Mouse (Mus musculus) cerebellum, adult 2 months (tissue): Measurements from ENCODE around the gene Mki67.

Experiments used
- CTCF ChIP-seq: fragments of 200-500 bp; IDR thresholded peaks from 2 replicates; pipeline ENCODE4 v1.5.1; 2011; ENCODE audit warnings: low read depth, mild to moderate bottlenecking, control low read depth, low read length, moderate library complexity, borderline replicate concordance; ENCODE audit not compliant: insufficient read depth
- POLR2A ChIP-seq: fragments of 200-500 bp; IDR thresholded peaks from 2 replicates; pipeline ENCODE4 v1.6.1; 2011; ENCODE audit warnings: low read length, control low read depth, borderline replicate concordance; ENCODE audit not compliant: insufficient read depth

DNA sequence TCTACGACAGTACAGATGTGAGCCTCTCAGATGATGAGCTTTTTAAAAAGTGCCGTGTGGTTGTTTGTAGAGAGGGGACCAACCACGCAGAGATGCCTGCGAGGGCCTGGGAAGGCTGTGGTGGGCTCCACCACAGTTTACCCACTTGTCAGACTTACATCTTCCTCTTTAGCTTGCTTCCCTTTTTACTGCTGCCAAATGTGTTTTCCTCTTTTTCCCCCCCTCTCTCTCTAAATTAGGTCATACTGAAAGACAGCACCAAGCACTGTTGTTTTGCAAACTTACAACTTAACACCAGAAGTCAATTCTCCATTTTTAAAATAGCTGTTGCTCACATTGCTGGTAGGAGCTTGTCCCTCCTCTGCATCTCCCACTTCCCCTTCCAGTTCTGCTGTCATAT lies 61.0 kb downstream of the Mki67 start:
- TF ChIP-seq CTCF (no peak), POLR2A (no peak)
